Mouse (Mus musculus): ENCODE results near the gene Klrb1a. TPM values are rescaled to one million over a fixed set of nuclear protein-coding genes. Genes with fewer than 3 reads are reported as not detected.
"Not testable (repeated sequence)": the region's sequence is repeated elsewhere in the genome, so short reads cannot be mapped to it uniquely, and the experiment has no call there.

Gene Klrb1a
- polyA plus RNA-seq (2014; fragmentation: Nextera tagmentation; extraction: Ambion mirVana): not detected in 2 replicates

GRCm38 (mm10) chr6:128623433-128623832 is at the start of gene Klrb1a:
Gene Klrb1a (minus strand): TSS chr6:128623533.
- not testable (repeated sequence) for H3K27ac ChIP-seq (replicated peaks; ENCODE audit: low read depth, low read length); ATAC-seq (ENCODE audit: low FRiP score, low TSS enrichment); H3K4me1 ChIP-seq (ENCODE audit: control insufficient read depth, insufficient read depth, low read length); H3K4me3 ChIP-seq (replicated peaks; ENCODE audit: low read depth, low read length); H3K4me2 ChIP-seq (ENCODE audit: low read length); H3K36me3 ChIP-seq (ENCODE audit: control insufficient read depth, insufficient read depth, low read length); DNase-seq; H3K27me3 ChIP-seq (ENCODE audit: control insufficient read depth, insufficient read depth, low read length); H3K9ac ChIP-seq (replicated peaks; ENCODE audit: low read length); H3K9me3 ChIP-seq (ENCODE audit: control insufficient read depth, low read length)
- 96% methylated on average over 5 of the region's 5 CpGs for WGBS

- H3K9ac ChIP-seq (replicated peaks; ENCODE audit: low read length): no peak overlapping the region
- no peak overlapping the region for H3K4me2 ChIP-seq (ENCODE audit: low read length)
- no peaks in the 10 kb centered on the region for H3K36me3 ChIP-seq (ENCODE audit: control insufficient read depth, insufficient read depth, low read length)
- ATAC-seq (ENCODE audit: low FRiP score, low TSS enrichment): no peak
- H3K4me3 ChIP-seq (replicated peaks; ENCODE audit: low read depth, low read length): no peak overlapping the region
- H3K27me3 ChIP-seq (ENCODE audit: control insufficient read depth, insufficient read depth, low read length): no peaks in the 10 kb centered on the region
- DNase-seq: no peak
- H3K27ac ChIP-seq (replicated peaks; ENCODE audit: low read depth, low read length): no peak overlapping the region
- 69% methylated on average over 4 of the region's 4 CpGs for WGBS
- H3K4me1 ChIP-seq (ENCODE audit: control insufficient read depth, insufficient read depth, low read length): no peaks in the 10 kb centered on the region
- peaks cover 4% of the 10 kb centered on the region; the same call in 1 of the 2 replicates for H3K9me3 ChIP-seq (ENCODE audit: control insufficient read depth, low read length)
Observed at GRCm38 (mm10) chr6:128669936-128670335, 46.6 kb upstream of the Klrb1a start.

- 13% methylated on average over 1 of the region's 1 CpGs for WGBS
- no peak within 1 kb of the TSS for H3K4me2 ChIP-seq (ENCODE audit: low read length)
- H3K9ac ChIP-seq (replicated peaks; ENCODE audit: low read length): no peak within 1 kb of the TSS
- ATAC-seq (ENCODE audit: low FRiP score, low TSS enrichment) (no peak), DNase-seq (peak; percentile 3)
- H3K36me3 ChIP-seq (ENCODE audit: control insufficient read depth, insufficient read depth, low read length): no peaks in the 10 kb centered on the region
- H3K4me3 ChIP-seq (replicated peaks; ENCODE audit: low read depth, low read length): no peak within 1 kb of the TSS
- no peaks in the 10 kb centered on the region for H3K4me1 ChIP-seq (ENCODE audit: control insufficient read depth, insufficient read depth, low read length)
- H3K27ac ChIP-seq (replicated peaks; ENCODE audit: low read depth, low read length): no peak within 1 kb of the TSS
- H3K27me3 ChIP-seq (ENCODE audit: control insufficient read depth, insufficient read depth, low read length): no peaks in the 10 kb centered on the region
- H3K9me3 ChIP-seq (ENCODE audit: control insufficient read depth, low read length): no peaks in the 10 kb centered on the region
Observed at GRCm38 (mm10) chr6:128662206-128662605, 38.9 kb upstream of the Klrb1a start, which contains the start of gene Clec2h. Gene Clec2h (plus strand): TSS chr6:128662385.

- no peak for ATAC-seq (ENCODE audit: low FRiP score, low TSS enrichment)
- no peak for DNase-seq
- H3K27me3 ChIP-seq (ENCODE audit: control insufficient read depth, insufficient read depth, low read length): no peaks in the 10 kb centered on the region
- WGBS: 95% methylated on average over 1 of the region's 1 CpGs
- H3K4me1 ChIP-seq (ENCODE audit: control insufficient read depth, insufficient read depth, low read length): no peaks in the 10 kb centered on the region
- no peak overlapping the region for H3K27ac ChIP-seq (replicated peaks; ENCODE audit: low read depth, low read length)
- no peaks in the 10 kb centered on the region for H3K9me3 ChIP-seq (ENCODE audit: control insufficient read depth, low read length)
- no peak overlapping the region for H3K9ac ChIP-seq (replicated peaks; ENCODE audit: low read length)
- no peaks in the 10 kb centered on the region for H3K36me3 ChIP-seq (ENCODE audit: control insufficient read depth, insufficient read depth, low read length)
- H3K4me2 ChIP-seq (ENCODE audit: low read length): no peak overlapping the region
- H3K4me3 ChIP-seq (replicated peaks; ENCODE audit: low read depth, low read length): no peak overlapping the region
Observed at GRCm38 (mm10) chr6:128661249-128661648, 37.9 kb upstream of the Klrb1a start.

GRCm38 (mm10) chr6:128652938-128653337 is 29.6 kb upstream of the Klrb1a start:
- H3K9ac ChIP-seq (replicated peaks; ENCODE audit: low read length): no peak overlapping the region
- H3K36me3 ChIP-seq (ENCODE audit: control insufficient read depth, insufficient read depth, low read length): no peaks in the 10 kb centered on the region
- H3K4me3 ChIP-seq (replicated peaks; ENCODE audit: low read depth, low read length): no peak overlapping the region
- no peaks in the 10 kb centered on the region for H3K9me3 ChIP-seq (ENCODE audit: control insufficient read depth, low read length)
- ATAC-seq (ENCODE audit: low FRiP score, low TSS enrichment) (no peak), DNase-seq (no peak)
- H3K27me3 ChIP-seq (ENCODE audit: control insufficient read depth, insufficient read depth, low read length): no peaks in the 10 kb centered on the region
- H3K4me2 ChIP-seq (ENCODE audit: low read length): no peak overlapping the region
- WGBS: 91% methylated on average over 1 of the region's 1 CpGs
- H3K27ac ChIP-seq (replicated peaks; ENCODE audit: low read depth, low read length): no peak overlapping the region
- no peaks in the 10 kb centered on the region for H3K4me1 ChIP-seq (ENCODE audit: control insufficient read depth, insufficient read depth, low read length)

- DNase-seq; H3K27ac ChIP-seq (replicated peaks; ENCODE audit: low read depth, low read length); H3K9me3 ChIP-seq (ENCODE audit: control insufficient read depth, low read length); H3K4me2 ChIP-seq (ENCODE audit: low read length); ATAC-seq (ENCODE audit: low FRiP score, low TSS enrichment); H3K4me1 ChIP-seq (ENCODE audit: control insufficient read depth, insufficient read depth, low read length); H3K9ac ChIP-seq (replicated peaks; ENCODE audit: low read length); H3K36me3 ChIP-seq (ENCODE audit: control insufficient read depth, insufficient read depth, low read length); H3K27me3 ChIP-seq (ENCODE audit: control insufficient read depth, insufficient read depth, low read length); H3K4me3 ChIP-seq (replicated peaks; ENCODE audit: low read depth, low read length): not testable (repeated sequence)
- 86% methylated on average over 4 of the region's 7 CpGs for WGBS
Observed at GRCm38 (mm10) chr6:128650827-128651226, 27.5 kb upstream of the Klrb1a start.

GRCm38 (mm10) chr6:128650187-128650586 is 26.9 kb upstream of the Klrb1a start:
- no peaks in the 10 kb centered on the region for H3K9me3 ChIP-seq (ENCODE audit: control insufficient read depth, low read length)
- no peaks in the 10 kb centered on the region for H3K27me3 ChIP-seq (ENCODE audit: control insufficient read depth, insufficient read depth, low read length)
- H3K4me1 ChIP-seq (ENCODE audit: control insufficient read depth, insufficient read depth, low read length): no peaks in the 10 kb centered on the region
- no peaks in the 10 kb centered on the region for H3K36me3 ChIP-seq (ENCODE audit: control insufficient read depth, insufficient read depth, low read length)
- DNase-seq: no peak
- H3K4me3 ChIP-seq (replicated peaks; ENCODE audit: low read depth, low read length): no peak overlapping the region
- no peak overlapping the region for H3K27ac ChIP-seq (replicated peaks; ENCODE audit: low read depth, low read length)
- H3K4me2 ChIP-seq (ENCODE audit: low read length): no peak overlapping the region
- ATAC-seq (ENCODE audit: low FRiP score, low TSS enrichment): no peak
- WGBS: 94% methylated on average over 1 of the region's 1 CpGs
- no peak overlapping the region for H3K9ac ChIP-seq (replicated peaks; ENCODE audit: low read length)

- H3K4me3 ChIP-seq (replicated peaks; ENCODE audit: low read depth, low read length): no peak overlapping the region
- ATAC-seq (ENCODE audit: low FRiP score, low TSS enrichment) (no peak), DNase-seq (no peak)
- H3K9me3 ChIP-seq (ENCODE audit: control insufficient read depth, low read length): no peaks in the 10 kb centered on the region
- no peak overlapping the region for H3K4me2 ChIP-seq (ENCODE audit: low read length)
- H3K4me1 ChIP-seq (ENCODE audit: control insufficient read depth, insufficient read depth, low read length): no peaks in the 10 kb centered on the region
- 94% methylated on average over 3 of the region's 3 CpGs for WGBS
- no peaks in the 10 kb centered on the region for H3K27me3 ChIP-seq (ENCODE audit: control insufficient read depth, insufficient read depth, low read length)
- H3K27ac ChIP-seq (replicated peaks; ENCODE audit: low read depth, low read length): no peak overlapping the region
- H3K9ac ChIP-seq (replicated peaks; ENCODE audit: low read length): no peak overlapping the region
- H3K36me3 ChIP-seq (ENCODE audit: control insufficient read depth, insufficient read depth, low read length): no peaks in the 10 kb centered on the region
Observed at GRCm38 (mm10) chr6:128649681-128650080, 26.3 kb upstream of the Klrb1a start.

- WGBS: 93% methylated on average over 12 of the region's 12 CpGs
- not testable (repeated sequence) for H3K4me1 ChIP-seq (ENCODE audit: control insufficient read depth, insufficient read depth, low read length)
Observed at GRCm38 (mm10) chr6:128645708-128646107, 22.4 kb upstream of the Klrb1a start.

More at GRCm38 (mm10) chr6:128645708-128646107, 22.4 kb upstream of the Klrb1a start:
- not testable (repeated sequence) for H3K4me2 ChIP-seq (ENCODE audit: low read length); DNase-seq; H3K4me3 ChIP-seq (replicated peaks; ENCODE audit: low read depth, low read length); H3K27ac ChIP-seq (replicated peaks; ENCODE audit: low read depth, low read length); H3K9me3 ChIP-seq (ENCODE audit: control insufficient read depth, low read length); H3K36me3 ChIP-seq (ENCODE audit: control insufficient read depth, insufficient read depth, low read length); H3K9ac ChIP-seq (replicated peaks; ENCODE audit: low read length); ATAC-seq (ENCODE audit: low FRiP score, low TSS enrichment); H3K27me3 ChIP-seq (ENCODE audit: control insufficient read depth, insufficient read depth, low read length)

All from midbrain, embryonic 14.5 days (tissue).